Mouse (Mus musculus) embryo, embryonic 9.5 days (tissue): ENCODE results near the gene Nfix.

Experiments used
- DNase-seq: peaks from one replicate; pipeline ENCODE4 v3.0.0-alpha.2; 2017; ENCODE audit errors: extremely low spot score

Nfix gene

GRCm38 (mm10) chr8:84738266-84738665 is 61.9 kb downstream of the Nfix start:
- no peak for DNase-seq

DNA sequence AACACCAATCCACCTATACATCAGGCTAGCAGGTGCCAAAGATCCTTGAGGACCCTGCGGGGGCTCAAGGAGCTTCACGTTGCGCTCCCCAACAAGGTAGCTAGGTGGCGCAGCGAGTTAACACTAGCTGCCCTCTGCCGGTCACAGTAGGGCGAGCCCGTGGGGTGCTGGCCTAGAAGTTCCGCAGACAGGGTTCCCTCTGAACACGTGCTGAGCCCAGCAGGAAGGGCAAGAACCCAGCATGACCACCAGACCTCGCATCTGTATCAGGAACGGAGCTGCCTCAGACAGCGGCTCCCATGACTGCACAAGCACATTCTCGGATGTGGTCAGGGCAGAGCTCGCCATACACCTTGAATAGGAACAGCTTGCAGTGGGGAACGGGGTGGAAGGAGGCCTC is 62.5 kb downstream of the Nfix start:
- DNase-seq = peak; percentile 79

GRCm38 (mm10) chr8:84736521-84736920 is 63.6 kb downstream of the Nfix start:
- DNase-seq = no peak

DNA sequence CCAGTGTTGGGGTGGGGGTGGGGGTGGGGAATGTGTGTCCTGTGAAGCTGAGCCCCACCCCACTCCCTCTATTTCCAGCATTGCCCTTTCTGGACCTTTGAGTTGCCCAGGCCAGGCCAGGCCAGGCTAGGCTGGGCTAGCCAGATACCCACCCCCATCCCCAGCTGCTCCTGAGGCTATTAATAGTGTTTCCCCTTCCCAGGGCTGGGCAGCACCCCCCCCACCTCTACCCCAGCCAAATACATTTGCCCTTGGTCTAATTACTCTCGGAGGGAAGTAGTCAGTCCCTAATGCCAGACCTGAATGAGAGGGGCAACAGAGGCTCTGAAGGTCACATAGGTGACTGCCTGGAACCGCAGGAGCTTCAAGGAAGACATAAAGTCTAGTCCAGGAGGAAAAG is 64.5 kb downstream of the Nfix start:
- no peak for DNase-seq

DNA sequence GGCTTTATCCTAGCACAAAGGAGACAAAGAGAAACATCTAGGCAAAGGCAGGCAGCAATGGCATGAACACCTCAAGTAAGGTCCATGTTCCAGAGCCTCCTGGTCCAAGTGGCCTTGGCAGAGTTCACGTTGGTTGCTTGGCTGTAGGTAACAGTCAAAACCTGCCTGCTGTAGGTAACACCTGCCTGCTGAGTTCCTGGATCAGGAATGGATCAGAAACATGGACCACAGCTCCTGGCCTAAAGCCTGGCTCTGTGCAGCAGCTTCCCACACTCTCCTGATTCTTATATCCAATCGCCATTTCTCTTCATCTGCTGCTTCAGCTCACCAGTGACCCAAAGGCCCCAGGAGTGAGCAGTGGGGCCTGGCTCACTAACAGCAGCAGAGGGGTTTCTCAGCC is 65.5 kb downstream of the Nfix start:
- DNase-seq = no peak

- DNase-seq = no peak
These were observed 66.2 kb downstream of the Nfix start for GRCm38 (mm10) chr8:84733959-84734358.

- DNase-seq = no peak
These were observed 67.1 kb downstream of the Nfix start for GRCm38 (mm10) chr8:84732996-84733395.

DNA sequence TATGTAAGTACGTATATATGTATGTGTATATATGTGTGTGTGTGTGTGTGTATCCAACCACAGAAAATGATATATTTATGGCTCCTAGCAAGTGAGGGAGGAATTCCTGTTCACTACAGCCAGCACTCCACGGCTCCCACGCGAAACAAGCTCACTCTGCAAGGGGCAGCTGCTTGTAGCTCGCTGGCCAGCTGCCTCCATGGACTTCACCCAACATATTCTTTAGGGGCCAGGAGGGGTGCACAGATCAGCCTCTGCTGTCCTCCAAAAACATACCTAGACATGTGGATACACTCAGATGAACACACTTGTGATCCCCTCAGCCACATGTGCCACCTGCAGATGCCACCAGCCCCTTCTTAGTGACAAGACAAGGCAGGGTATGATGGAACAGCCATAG is 67.6 kb downstream of the Nfix start:
- DNase-seq = no peak

- DNase-seq = no peak
These were observed 68.6 kb downstream of the Nfix start for GRCm38 (mm10) chr8:84731371-84732177.

DNA sequence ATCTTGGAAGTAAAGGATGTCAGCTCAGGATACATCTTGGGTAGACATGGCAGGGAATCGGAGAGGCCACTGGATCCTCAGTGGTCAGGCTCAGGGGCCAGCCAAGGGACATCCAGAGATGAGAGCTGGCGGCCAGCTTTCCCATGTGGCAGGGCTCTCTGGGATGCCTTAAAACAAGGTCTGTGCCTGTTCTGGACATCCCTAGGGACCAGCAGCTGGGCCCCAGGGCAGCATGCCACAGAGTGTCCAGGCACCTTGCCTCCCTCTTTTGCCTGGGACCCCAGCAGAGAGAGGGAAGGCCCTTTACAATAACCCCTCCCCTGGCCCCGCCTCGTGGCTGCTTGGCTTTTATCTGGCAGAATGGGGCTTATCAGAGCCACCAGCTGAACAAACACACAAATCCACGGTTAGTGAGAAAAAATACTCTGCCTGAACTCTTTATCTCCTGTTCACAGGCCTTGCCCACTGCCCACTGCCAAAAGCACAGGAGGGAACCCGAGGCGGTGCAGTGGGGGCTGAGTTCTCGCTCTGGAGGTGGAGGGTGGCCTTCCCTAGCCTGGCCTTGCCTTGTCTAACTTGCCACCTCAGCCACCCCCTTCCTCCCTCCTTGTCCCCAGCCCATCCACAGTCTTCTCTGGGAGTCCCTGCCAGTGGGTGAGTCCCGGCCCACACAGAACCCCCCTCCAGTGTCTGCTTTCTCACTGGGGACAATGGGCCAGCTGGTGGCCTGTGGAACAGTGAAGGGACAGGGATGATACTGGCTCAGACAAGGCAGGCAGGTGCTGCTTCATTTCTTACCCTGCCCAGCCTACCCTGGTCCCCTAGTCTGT is 69.4 kb downstream of the Nfix start:
- no peak for DNase-seq

DNA sequence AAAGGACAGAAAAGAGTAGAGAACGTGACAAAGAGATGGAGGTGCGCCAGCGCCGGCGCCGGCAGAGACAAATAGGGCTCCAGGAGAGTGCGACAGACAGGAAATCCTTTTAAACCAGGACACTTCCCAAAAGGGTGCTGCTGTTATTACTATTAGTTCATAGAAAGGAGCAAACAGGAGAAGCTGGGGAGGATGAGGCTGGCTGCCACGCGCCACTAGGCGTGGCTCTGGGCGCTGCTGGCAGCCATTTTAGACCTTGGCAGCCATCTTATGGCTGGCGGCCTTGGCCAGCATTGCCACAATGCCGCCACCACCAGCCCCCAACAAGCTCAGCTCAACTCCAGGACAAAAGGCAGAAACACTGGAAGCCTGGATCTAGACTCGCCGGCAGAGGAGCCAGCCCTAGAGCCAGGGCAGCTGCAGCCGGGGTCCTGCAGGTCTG is 70.2 kb downstream of the Nfix start:
- no peak for DNase-seq

DNA sequence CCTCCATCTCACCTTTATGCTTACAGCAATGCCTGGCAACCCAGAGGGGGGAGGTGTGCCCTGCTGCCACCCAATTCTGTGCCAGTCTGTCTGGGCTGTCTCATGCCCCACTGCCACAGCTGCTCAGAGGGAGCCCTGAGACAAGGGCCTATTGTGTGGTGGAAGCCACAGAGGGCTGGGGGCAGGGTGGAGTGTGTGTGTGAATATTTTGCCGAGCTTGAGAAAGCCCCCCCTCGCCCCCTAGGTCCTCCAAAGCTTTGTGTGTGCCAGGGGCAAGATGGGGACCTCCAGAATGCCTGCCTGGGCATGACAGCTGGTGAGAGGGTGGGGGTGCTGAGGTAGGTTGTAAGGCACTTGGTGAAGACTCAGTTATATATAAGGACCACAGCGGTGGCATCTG is 71.7 kb downstream of the Nfix start:
- DNase-seq = no peak

DNA sequence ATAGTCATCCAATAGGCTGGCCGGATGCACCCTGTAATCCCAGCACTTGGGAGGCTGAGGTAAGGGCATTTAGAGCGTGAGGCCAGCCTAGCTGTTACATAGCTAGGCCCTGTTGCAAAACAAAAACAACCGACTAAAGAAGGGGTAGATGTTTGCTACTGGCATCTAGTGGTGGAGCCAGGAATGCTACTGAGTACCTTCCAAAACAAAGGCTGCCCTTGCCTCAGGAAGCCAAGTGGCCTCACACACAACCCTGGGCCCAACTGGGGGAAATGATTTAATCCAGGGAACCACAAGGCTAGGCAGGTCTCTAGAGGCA is 74.2 kb downstream of the Nfix start:
- no peak for DNase-seq

- DNase-seq = no peak
These were observed 74.8 kb downstream of the Nfix start for GRCm38 (mm10) chr8:84725246-84725940.

DNA sequence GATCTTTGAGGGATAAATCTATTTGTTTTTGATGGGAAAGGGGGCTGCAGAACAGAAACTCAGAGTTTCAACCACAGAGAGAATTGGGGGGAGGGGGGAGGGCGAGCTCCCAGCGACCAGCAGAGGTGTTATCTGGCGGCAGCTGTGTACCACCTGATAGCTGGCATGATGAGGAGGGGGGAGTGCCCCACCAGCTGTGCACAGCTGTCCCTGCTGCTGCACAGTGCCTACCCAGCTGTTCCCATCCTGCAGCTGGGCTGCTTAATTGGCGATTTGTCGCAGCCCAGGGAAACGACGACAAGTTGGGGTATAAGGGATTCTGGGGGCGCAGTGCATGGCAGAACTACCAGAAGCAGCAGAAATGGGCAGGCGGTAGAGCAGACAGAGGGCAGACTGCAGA is 75.5 kb downstream of the Nfix start:
- DNase-seq = no peak

DNA sequence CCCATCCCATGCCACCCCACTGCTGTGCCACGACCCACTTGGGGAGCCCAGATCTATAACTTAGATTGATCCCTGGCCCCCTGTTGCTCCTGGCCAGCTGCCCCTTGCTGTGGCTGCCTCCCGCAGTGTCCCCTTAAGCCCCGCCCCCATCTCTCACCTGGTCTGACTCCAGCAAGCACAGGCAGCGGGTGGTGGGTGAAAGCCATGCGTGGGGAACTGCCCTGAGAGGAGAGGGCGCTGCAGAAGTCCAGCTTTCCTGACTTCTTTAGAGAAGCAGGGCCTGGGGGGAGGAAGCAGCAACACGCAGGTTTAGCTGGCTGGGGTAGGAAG is 76.6 kb downstream of the Nfix start:
- no peak for DNase-seq

- DNase-seq = no peak
These were observed 77.1 kb downstream of the Nfix start, which contains the start of gene G430095P16Rik for GRCm38 (mm10) chr8:84722850-84723570. G430095P16Rik (plus strand) TSS chr8:84723007.

- no peak for DNase-seq
These were observed 77.7 kb downstream of the Nfix start for GRCm38 (mm10) chr8:84722530-84722849.

DNA sequence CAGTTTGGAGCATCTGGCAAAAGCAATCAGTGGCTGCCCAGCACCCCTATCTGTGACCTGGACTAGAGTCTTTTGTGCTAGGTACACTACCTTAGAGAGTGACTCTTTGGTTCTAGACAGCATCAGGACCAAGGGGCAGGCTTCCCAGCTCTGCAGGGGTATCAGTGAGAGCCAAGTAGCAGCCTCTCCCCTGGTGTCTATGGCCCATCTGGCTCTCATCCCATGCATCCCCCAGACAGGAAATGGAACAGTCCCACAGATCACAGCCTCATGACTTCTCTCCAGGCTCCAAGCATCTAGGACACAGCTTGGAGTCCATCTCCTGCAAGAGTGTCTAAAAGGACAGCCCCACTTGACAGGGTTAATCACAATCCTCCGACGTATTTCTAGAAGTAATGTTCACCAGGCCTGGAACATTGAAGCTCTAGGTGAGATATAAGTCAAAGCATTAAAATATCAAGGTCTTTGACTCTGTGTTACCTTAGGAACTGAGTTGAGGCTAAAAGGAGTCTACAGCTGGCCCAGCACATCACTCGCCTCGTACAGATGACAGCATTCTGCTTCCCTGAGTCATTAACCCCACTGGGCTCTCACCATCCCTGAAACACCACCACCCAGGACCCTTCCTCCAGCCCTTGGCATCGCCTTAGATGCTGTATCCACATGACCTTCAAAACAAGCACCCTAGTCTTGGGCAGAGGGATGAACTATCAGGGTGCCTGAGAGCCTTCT is 81.0 kb downstream of the Nfix start:
- no peak for DNase-seq

DNA sequence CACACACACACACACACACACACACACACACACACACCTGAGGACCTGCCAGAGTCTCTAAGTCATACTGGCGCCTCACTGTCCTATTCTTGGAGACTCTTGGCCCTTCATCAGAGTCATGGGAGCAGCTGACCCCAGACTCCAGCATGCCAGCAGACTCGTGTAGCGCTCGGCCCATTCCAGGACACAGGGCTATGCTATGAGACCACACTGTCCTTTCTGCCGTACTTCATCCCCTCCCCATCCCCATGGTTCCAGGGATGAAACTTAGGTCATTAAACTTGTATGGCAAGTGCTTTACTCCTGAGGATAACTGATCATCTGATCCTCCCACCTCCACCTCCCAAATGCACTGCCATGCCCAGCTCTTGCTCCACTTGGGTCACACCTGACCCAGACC is 81.7 kb downstream of the Nfix start:
- no peak for DNase-seq

GRCm38 (mm10) chr8:84716790-84717189 is 83.4 kb downstream of the Nfix start:
- no peak for DNase-seq
